ENCODE assay signal across 8 mouse cellular contexts in the genomic region with DNA sequence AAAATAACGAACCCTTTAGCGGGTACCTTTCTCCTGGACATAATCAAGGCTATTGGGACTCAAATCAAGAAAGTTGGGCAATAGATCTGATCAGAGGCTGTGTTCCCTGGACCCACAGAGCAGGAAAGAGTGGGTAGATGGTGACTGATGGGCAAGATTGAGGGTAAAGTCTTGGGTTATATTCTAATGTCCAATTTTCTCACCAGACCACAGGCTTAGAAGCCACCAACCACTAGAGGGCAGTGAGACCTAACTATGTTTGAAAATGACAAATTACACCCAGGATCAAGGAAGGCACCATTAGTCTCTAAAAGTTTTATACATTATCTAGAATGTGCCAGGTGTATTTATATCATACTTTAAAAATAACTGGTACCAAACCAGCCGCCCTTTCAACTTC.
DNase-seq lines count a peak whose midpoint lies in the region; ATAC-seq lines count a peak whose summit lies in the region.

No protein-coding gene starts in this region.

- ATAC-seq in frontal cortex, adult (ENCODE audit: low TSS enrichment) = peak; percentile 62

- DNase-seq in frontal cortex, postnatal 25 days (ENCODE audit: low spot score in 2 of 2) = no peak
- DNase-seq in right cerebral cortex, adult 2 months (ENCODE audit: low spot score in 2 of 2) = peak; percentile 42 to 68
- DNase-seq in right cerebral cortex, postnatal 36 days (ENCODE audit: low spot score in 2 of 2) = no peak
- peak; percentile 56 for DNase-seq in cerebellum, adult 9-11 months
- peak; percentile 22 for DNase-seq in kidney, postnatal 14 days
- DNase-seq in naive thymus-derived CD4-positive, alpha-beta T cell, adult 2 months (ENCODE audit: low read depth) = peak; percentile 5
- no peak for DNase-seq in spleen, adult 18-20 months

Comparison
In these comparisons a context has a peak if more than half of its experiments do, and no peak if none do; other contexts are left out.
1. DNase-seq: peak in right cerebral cortex, adult 2 months (2 of 2), cerebellum, adult 9-11 months (single experiment), kidney, postnatal 14 days (single experiment) and naive thymus-derived CD4-positive, alpha-beta T cell, adult 2 months (single experiment); none in frontal cortex, postnatal 25 days (0 of 2), right cerebral cortex, postnatal 36 days (0 of 2) and spleen, adult 18-20 months (0 of 2).